Mouse (Mus musculus): ENCODE measurements around the gene Syne2. TPM values are rescaled to one million over a fixed set of nuclear protein-coding genes. Genes with fewer than 3 reads are reported as not detected.
A peak's percentile ranks its signal among the peaks of the same experiment; 100 is the strongest.

The Syne2 gene
- total RNA-seq, 2 experiments from 2014 or later = 37.5 to 43.1 TPM

- no peak for DNase-seq (ENCODE audit: low spot score in 2 of 2)
Measured at GRCm38 (mm10) chr12:75826699-75827353, 8.9 kb downstream of the Syne2 start.

GRCm38 (mm10) chr12:75827751-75828150, 9.8 kb downstream of the Syne2 start:
- no peak for DNase-seq (ENCODE audit: low spot score in 2 of 2)

GRCm38 (mm10) chr12:75829616-75830015, 11.7 kb downstream of the Syne2 start:
- no peak for DNase-seq (ENCODE audit: low spot score in 2 of 2)

GRCm38 (mm10) chr12:75833149-75833959, 15.4 kb downstream of the Syne2 start:
- no peak for DNase-seq (ENCODE audit: low spot score in 2 of 2)

GRCm38 (mm10) chr12:75833960-75834729, 16.2 kb downstream of the Syne2 start:
- DNase-seq (ENCODE audit: low spot score in 2 of 2) = no peak

- no peak for DNase-seq (ENCODE audit: low spot score in 2 of 2)
Measured at GRCm38 (mm10) chr12:75836524-75836962, 18.6 kb downstream of the Syne2 start.

- DNase-seq (ENCODE audit: low spot score in 2 of 2) = no peak
Measured at GRCm38 (mm10) chr12:75837462-75837861, 19.5 kb downstream of the Syne2 start.

GRCm38 (mm10) chr12:75839083-75839736, 21.3 kb downstream of the Syne2 start:
- DNase-seq (ENCODE audit: low spot score in 2 of 2) = no peak

- DNase-seq (ENCODE audit: low spot score in 2 of 2) = no peak
Measured at GRCm38 (mm10) chr12:75841183-75841582, 23.2 kb downstream of the Syne2 start.

GRCm38 (mm10) chr12:75844311-75844710, 26.4 kb downstream of the Syne2 start:
- DNase-seq (ENCODE audit: low spot score in 2 of 2) = no peak

GRCm38 (mm10) chr12:75845070-75845469, 27.1 kb downstream of the Syne2 start:
- DNase-seq (ENCODE audit: low spot score in 2 of 2) = no peak

- no peak for DNase-seq (ENCODE audit: low spot score in 2 of 2)
Measured at GRCm38 (mm10) chr12:75846513-75846912, 28.6 kb downstream of the Syne2 start.

GRCm38 (mm10) chr12:75850205-75850604, 32.3 kb downstream of the Syne2 start:
- DNase-seq (ENCODE audit: low spot score in 2 of 2) = no peak

GRCm38 (mm10) chr12:75851481-75851880, 33.5 kb downstream of the Syne2 start:
- DNase-seq (ENCODE audit: low spot score in 2 of 2) = no peak

- no peak for DNase-seq (ENCODE audit: low spot score in 2 of 2)
Measured at GRCm38 (mm10) chr12:75852384-75852783, 34.5 kb downstream of the Syne2 start.

- peak in 1 of 2 experiments; percentile 20 for DNase-seq (ENCODE audit: low spot score in 2 of 2)
Measured at GRCm38 (mm10) chr12:75853559-75853958, 35.6 kb downstream of the Syne2 start.

- DNase-seq (ENCODE audit: low spot score in 2 of 2) = no peak
Measured at GRCm38 (mm10) chr12:75855051-75855453, 37.1 kb downstream of the Syne2 start.

- DNase-seq (ENCODE audit: low spot score in 2 of 2) = no peak
Measured at GRCm38 (mm10) chr12:75855621-75856020, 37.7 kb downstream of the Syne2 start.

- DNase-seq (ENCODE audit: low spot score in 2 of 2) = no peak
Measured at GRCm38 (mm10) chr12:75856096-75856868, 38.3 kb downstream of the Syne2 start.

GRCm38 (mm10) chr12:75859936-75860335, 42.0 kb downstream of the Syne2 start:
- DNase-seq (ENCODE audit: low spot score in 2 of 2) = no peak

Measured in gastrocnemius, postnatal 4 days (tissue).